Mouse (Mus musculus): ENCODE results near the gene Nudt8. TPM values are rescaled to one million over a fixed set of nuclear protein-coding genes. Genes with fewer than 3 reads are reported as not detected.
"Not testable (repeated sequence)": the region's sequence is repeated elsewhere in the genome, so short reads cannot be mapped to it uniquely, and the experiment has no call there.

The Nudt8 gene
- total RNA-seq (2021): 10 to 100 TPM; 27.6 to 33.3 TPM
- long read RNA-seq, experiment 1, transcript Nudt8-201 (4 exons, 787 nt): major isoform, 7 of 9 reads
- long read RNA-seq, experiment 1, partial matches to known transcripts: 0 of 9 reads
- long read RNA-seq, experiment 1, other reads (novel, unspliced or antisense): 1 of 9 reads
- long read RNA-seq, experiment 2, transcript Nudt8-201 (4 exons, 787 nt): major isoform, 14 of 16 reads
- long read RNA-seq, experiment 2, partial matches to known transcripts: 0 of 16 reads
- long read RNA-seq, experiment 2, other reads (novel, unspliced or antisense): 0 of 16 reads

- peak; percentile 87 to 88 for DNase-seq (ENCODE audit: low spot score in 2 of 2)
Measured at GRCm38 (mm10) chr19:4000119-4000900, at the start of gene Nudt8, which contains the start of gene Gm49405. Nudt8 (plus strand) TSS chr19:4000580. Gm49405 (plus strand) TSS chr19:4000626.

GRCm38 (mm10) chr19:3951461-3951860 lies 48.9 kb upstream of the Nudt8 start:
- no peak for DNase-seq (ENCODE audit: low spot score in 2 of 2)

- no peak for DNase-seq (ENCODE audit: low spot score in 2 of 2)
Measured at GRCm38 (mm10) chr19:3952099-3952498, 48.3 kb upstream of the Nudt8 start.

- DNase-seq (ENCODE audit: low spot score in 2 of 2): no peak
Measured at GRCm38 (mm10) chr19:3955033-3955432, 45.3 kb upstream of the Nudt8 start.

GRCm38 (mm10) chr19:3955804-3956203 lies 44.6 kb upstream of the Nudt8 start:
- no peak for DNase-seq (ENCODE audit: low spot score in 2 of 2)

GRCm38 (mm10) chr19:3957296-3958036 lies 42.9 kb upstream of the Nudt8 start:
- DNase-seq (ENCODE audit: low spot score in 2 of 2): not testable (repeated sequence)

- no peak for DNase-seq (ENCODE audit: low spot score in 2 of 2)
Measured at GRCm38 (mm10) chr19:3958470-3958869, 41.9 kb upstream of the Nudt8 start, which contains the start of gene Aldh3b3. Aldh3b3 (plus strand) TSS chr19:3958645.

- no peak for DNase-seq (ENCODE audit: low spot score in 2 of 2)
Measured at GRCm38 (mm10) chr19:3959030-3959429, 41.4 kb upstream of the Nudt8 start.

GRCm38 (mm10) chr19:3960211-3960610 lies 40.2 kb upstream of the Nudt8 start:
- no peak for DNase-seq (ENCODE audit: low spot score in 2 of 2)

- DNase-seq (ENCODE audit: low spot score in 2 of 2): not testable (repeated sequence)
Measured at GRCm38 (mm10) chr19:3961805-3962204, 38.6 kb upstream of the Nudt8 start.

- DNase-seq (ENCODE audit: low spot score in 2 of 2): no peak
Measured at GRCm38 (mm10) chr19:3962469-3962868, 37.9 kb upstream of the Nudt8 start.

GRCm38 (mm10) chr19:3964030-3964429 lies 36.4 kb upstream of the Nudt8 start:
- no peak for DNase-seq (ENCODE audit: low spot score in 2 of 2)

- no peak for DNase-seq (ENCODE audit: low spot score in 2 of 2)
Measured at GRCm38 (mm10) chr19:3966330-3967075, 33.9 kb upstream of the Nudt8 start.

- DNase-seq (ENCODE audit: low spot score in 2 of 2): no peak
Measured at GRCm38 (mm10) chr19:3967258-3967657, 33.1 kb upstream of the Nudt8 start.

GRCm38 (mm10) chr19:3972229-3972628 lies 28.2 kb upstream of the Nudt8 start, which contains the start of gene Aldh3b2:
Aldh3b2 (plus strand) TSS chr19:3972328.
- DNase-seq (ENCODE audit: low spot score in 2 of 2): no peak

- not testable (repeated sequence) for DNase-seq (ENCODE audit: low spot score in 2 of 2)
Measured at GRCm38 (mm10) chr19:3974608-3975007, 25.8 kb upstream of the Nudt8 start.

GRCm38 (mm10) chr19:3975866-3976265 lies 24.5 kb upstream of the Nudt8 start:
- DNase-seq (ENCODE audit: low spot score in 2 of 2): no peak

- peak; percentile 68 to 78 for DNase-seq (ENCODE audit: low spot score in 2 of 2)
Measured at GRCm38 (mm10) chr19:3980309-3980708, 20.1 kb upstream of the Nudt8 start.

- DNase-seq (ENCODE audit: low spot score in 2 of 2): no peak
Measured at GRCm38 (mm10) chr19:3980917-3981316, 19.5 kb upstream of the Nudt8 start.

- DNase-seq (ENCODE audit: low spot score in 2 of 2): no peak
Measured at GRCm38 (mm10) chr19:3983527-3984200, 16.7 kb upstream of the Nudt8 start.
